Mouse (Mus musculus) MEL (cell line): Measurements from ENCODE around the gene Gm10134.

Experiments used
- CHD2 ChIP-seq: IDR thresholded peaks from 2 replicates; pipeline ENCODE4 v1.6.1; 2011; ENCODE audit warnings: low read length, improper control_type of control experiment
- CTCF ChIP-seq, 3 experiments: IDR thresholded peaks in 2 of 3; conservative IDR thresholded peaks in 1 of 3; 2 replicates each; pipeline ENCODE4 v1.5.1; 2011 to 2012; ENCODE audit warnings: low read length in 3 of 3, low read depth in 2 of 3, mild to moderate bottlenecking in 2 of 3, improper control_type of control experiment in 1 of 3, inconsistent platforms in 1 of 3, mixed read lengths in 1 of 3, moderate library complexity in 1 of 3; ENCODE audit not compliant: control insufficient read depth in 1 of 3, insufficient read depth in 1 of 3, poor library complexity in 1 of 3, severe bottlenecking in 1 of 3
- GATA1 ChIP-seq: IDR thresholded peaks from 2 replicates; pipeline ENCODE4 v1.6.1; 2011; ENCODE audit warnings: low read depth, low read length, improper control_type of control experiment
- HCFC1 ChIP-seq: IDR thresholded peaks from 2 replicates; pipeline ENCODE4 v1.6.1; 2012; ENCODE audit warnings: low read depth, mild to moderate bottlenecking, inconsistent platforms, low read length, improper control_type of control experiment, moderate library complexity
- KAT2A ChIP-seq: conservative IDR thresholded peaks from 2 replicates; pipeline ENCODE4 v1.6.1; 2012; ENCODE audit warnings: low read depth, low read length, improper control_type of control experiment, inconsistent platforms
- MAFK ChIP-seq: IDR thresholded peaks from 2 replicates; pipeline ENCODE4 v1.6.1; 2011; ENCODE audit warnings: low read depth, mild to moderate bottlenecking, low read length, improper control_type of control experiment, borderline replicate concordance
- POLR2AphosphoS5 ChIP-seq: IDR thresholded peaks from 2 replicates; pipeline ENCODE4 v1.6.1; 2012; ENCODE audit warnings: low read depth, borderline replicate concordance, mild to moderate bottlenecking, inconsistent platforms, low read length, moderate library complexity, mixed read lengths
- RAD21 ChIP-seq: IDR thresholded peaks from 2 replicates; pipeline ENCODE4 v1.6.1; 2011; ENCODE audit warnings: mild to moderate bottlenecking, low read depth, low read length, improper control_type of control experiment
- SMC3 ChIP-seq: IDR thresholded peaks from 2 replicates; pipeline ENCODE4 v1.6.1; 2011; ENCODE audit warnings: low read depth, low read length, improper control_type of control experiment
- ZNF384 ChIP-seq: IDR thresholded peaks from 2 replicates; pipeline ENCODE4 v1.6.1; 2012; ENCODE audit warnings: low read depth, mild to moderate bottlenecking, inconsistent platforms, low read length, improper control_type of control experiment

DNA sequence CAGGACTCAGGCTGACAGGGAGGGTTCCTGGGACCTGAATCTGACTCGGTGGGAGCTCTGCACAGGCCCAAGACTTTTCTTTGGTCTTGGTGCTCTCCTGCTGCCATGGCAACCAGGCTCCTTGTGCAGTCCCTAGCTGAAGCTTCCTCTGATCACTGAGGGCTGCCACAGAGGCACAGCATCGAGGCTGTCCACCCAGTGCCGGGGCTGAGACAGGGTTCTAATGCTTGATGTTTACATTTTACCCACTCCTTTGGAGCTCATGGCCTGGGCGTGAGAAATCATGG, 31.7 kb downstream of the Gm10134 start:
- TF ChIP-seq POLR2AphosphoS5: no peak
- no peak for TF ChIP-seq KAT2A
- no peak for TF ChIP-seq MAFK
- TF ChIP-seq CTCF (IDR thresholded peaks at IDR 0.05 in 2 of 3, conservative IDR thresholded peaks at IDR 0.05 in 1 of 3; ENCODE audit: control insufficient read depth in 1 of 3, insufficient read depth in 1 of 3, low read depth in 2 of 3, low read length in 3 of 3, poor library complexity in 1 of 3, severe bottlenecking in 1 of 3): no peak
- TF ChIP-seq SMC3: no peak
- TF ChIP-seq HCFC1: no peak
- TF ChIP-seq ZNF384: no peak
- no peak for TF ChIP-seq RAD21
- no peak for TF ChIP-seq CHD2
- TF ChIP-seq GATA1: no peak
